Mouse (Mus musculus) frontal cortex, postnatal 10 days (tissue): ENCODE results near the gene Suclg1.

Source experiments
- DNase-seq, 2 experiments: peaks; one replicate each; pipeline ENCODE4 v3.0.0; 2022; ENCODE audit warnings: low spot score in 2 of 2, mixed read lengths in 1 of 2

The Suclg1 gene

DNA sequence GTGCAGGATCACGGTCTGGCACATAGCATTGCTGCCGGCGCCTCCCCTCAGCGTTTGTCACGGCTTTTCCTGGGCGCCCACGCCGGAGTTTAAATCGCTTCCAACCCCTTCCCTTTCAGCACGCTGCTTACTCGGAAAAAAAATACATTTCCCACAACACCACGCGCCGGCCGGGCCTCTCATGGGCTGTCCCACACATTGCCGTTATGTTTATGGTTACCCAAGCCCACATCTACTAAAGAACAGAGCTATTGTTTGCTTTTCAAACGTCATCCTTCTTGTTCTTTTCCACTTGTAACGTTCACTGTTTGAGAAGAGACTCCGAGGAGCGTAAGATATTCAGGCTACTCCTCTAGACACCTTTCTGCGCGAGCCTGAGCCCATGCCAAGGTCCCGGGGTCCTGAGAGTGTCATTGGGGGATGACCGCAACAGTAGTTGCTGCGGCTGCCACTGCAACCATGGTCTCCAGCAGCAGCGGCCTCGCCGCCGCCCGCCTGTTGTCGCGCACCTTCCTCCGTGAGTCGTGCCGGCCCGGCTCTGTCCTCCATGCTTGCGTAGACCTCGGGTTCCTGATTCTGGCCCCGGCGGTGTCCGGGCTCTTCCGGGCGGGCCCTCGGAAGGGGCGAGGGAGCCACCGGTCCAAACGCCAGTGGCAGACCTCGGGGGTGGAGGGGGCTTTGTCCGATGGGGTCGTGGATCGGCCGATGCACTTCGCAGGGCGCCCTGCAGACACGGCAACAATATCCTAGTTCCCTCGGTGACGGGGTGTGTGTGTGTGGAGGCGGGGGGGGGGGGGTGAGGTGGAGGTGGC, at the start of gene Suclg1:
TSS of gene Suclg1 (plus strand) at position 146 of the 812 bp plus-strand sequence.
- DNase-seq, result peak; percentile 82 to 84

DNA sequence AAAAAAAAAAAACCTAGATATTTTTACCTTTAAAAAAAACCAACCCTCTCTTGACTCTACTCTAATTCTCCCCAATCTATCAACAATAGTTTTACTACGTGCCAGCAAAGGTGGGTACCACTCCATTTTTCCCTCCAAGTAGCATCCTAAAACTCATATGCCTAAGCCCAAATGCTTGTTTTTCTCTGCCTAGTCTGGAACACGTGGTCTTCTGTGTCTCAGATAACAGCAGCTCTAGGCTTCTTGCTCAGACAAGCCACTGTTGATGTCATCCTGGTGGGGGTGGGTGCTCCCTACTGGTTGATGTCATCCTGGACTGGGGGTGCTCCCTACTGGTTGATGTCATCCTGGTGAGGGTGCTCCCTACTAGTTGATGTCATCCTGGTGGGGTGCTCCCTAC, 44.5 kb upstream of the Suclg1 start:
- no peak for DNase-seq

- no peak for DNase-seq
Measured at GRCm38 (mm10) chr6:73204937-73205336, 43.2 kb upstream of the Suclg1 start.

DNA sequence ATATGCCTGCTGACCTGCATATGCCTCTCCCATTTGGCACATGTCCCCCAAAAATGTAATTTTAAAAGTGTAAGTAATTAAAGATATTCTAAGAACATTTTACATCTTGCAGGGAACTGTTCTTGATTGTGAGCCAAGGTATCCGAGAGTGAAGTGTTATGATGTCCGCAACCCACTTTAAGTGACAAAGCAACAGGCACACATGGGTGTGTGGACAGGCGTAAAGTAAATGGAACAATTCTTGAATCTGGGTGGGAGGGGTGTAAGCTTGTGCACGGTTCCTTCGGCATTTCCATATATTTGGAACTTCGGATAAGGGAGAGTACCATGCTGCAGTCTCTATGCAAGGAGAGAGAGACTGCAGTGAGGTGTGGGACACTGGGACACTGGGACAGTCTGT, 38.6 kb upstream of the Suclg1 start:
- no peak for DNase-seq

- DNase-seq, result no peak
Measured at GRCm38 (mm10) chr6:73210445-73210972, 37.7 kb upstream of the Suclg1 start.

DNA sequence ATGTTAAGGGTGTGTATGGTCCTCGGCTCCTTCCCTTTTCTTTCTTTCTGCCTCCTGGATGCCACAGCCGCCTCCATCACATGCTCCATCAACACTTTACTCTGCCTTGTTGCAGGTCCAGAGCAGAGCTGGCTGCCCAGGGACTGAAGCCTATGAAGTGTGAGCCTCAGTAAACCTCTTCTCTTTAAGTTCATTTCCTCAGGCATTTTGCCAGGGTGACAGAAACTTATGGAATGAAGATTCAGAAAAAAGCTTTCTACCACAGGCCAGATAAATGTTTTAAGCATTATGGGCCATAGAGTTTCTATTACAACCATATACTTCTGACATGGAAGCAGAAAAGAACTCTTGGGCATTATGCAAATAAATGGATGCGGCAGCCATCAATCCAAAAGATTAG, 37.1 kb upstream of the Suclg1 start:
- no peak for DNase-seq

- DNase-seq, result no peak
Measured at GRCm38 (mm10) chr6:73211602-73212001, 36.6 kb upstream of the Suclg1 start.

GRCm38 (mm10) chr6:73221189-73221957, 26.8 kb upstream of the Suclg1 start, which contains the start of gene Dnah6:
Dnah6 (minus strand) TSS chr6:73221651.
- peak; percentile 89 to 91 for DNase-seq

DNA sequence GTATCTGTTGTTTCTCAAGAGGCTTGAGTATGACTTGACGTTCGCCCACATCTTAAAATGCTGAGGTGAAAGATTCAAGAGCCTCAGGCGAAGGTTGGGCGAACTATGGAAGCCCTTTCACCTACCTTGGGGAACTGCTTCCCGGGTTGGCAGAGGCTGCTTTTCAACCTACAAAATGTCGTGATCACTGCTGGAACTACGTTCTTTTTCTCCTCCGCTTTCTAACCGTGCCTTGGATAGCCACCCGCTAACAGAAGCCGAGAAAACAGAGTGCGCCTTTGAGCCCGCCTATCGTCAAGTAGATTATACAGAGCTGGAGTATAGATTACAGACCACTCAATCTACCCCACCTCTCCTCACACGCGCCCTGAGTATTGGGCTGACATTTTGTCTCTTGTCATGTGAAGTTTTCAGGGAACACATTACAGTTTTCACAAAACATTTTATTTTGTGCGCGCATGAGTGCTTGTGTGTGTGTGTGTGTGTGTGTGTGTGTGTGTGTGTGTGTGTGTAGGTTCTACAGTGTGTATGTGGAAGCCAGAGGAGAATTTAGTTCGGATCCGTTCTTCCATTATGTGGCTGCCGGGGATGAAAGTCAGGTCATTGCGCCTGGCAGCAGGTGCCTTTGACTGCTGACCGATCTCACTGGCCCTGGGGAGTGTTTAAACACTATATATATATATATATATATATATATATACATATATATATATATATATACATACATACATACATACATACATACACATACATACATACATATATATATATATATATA, 26.0 kb upstream of the Suclg1 start:
- peak; percentile 32 to 50 for DNase-seq

GRCm38 (mm10) chr6:73222841-73223526, 25.2 kb upstream of the Suclg1 start:
- DNase-seq, result peak; percentile 53 to 65

DNA sequence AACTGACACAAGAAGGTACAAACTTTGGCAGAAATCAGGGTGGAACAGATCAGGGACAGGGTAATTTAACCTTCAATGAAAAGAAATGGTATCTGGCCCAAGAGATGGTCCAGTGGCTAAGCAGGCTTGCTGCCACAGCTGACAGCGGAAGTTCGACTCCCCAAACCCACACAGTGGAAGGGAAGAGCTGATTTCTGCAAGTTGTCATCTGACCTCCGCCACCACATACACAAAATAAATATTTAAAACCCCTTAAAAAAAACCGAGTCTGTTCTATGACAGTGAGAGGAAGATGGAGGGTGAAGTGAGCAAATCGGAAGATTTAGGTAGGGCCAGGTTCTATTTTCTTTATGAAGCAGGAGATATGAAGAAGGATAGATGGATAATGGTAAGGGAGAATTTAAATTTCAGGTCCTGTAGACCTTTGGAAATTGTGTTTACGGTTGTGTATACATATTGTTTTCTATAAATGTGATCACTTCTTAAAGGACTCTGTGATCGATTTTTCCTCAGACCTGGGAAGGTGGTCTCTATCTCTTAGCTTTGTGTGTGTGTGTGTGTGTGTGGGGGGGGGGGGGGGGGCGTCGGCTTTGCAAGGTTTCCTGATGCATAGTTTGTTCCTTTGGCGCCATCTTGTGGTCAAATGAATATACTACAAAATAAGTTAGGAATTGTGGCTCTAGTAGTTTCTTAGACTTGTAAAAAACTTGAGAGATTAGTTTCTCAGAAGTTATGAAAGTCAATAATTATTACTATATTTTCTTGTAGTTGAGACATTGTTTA, 20.6 kb upstream of the Suclg1 start:
- DNase-seq, result no peak

DNA sequence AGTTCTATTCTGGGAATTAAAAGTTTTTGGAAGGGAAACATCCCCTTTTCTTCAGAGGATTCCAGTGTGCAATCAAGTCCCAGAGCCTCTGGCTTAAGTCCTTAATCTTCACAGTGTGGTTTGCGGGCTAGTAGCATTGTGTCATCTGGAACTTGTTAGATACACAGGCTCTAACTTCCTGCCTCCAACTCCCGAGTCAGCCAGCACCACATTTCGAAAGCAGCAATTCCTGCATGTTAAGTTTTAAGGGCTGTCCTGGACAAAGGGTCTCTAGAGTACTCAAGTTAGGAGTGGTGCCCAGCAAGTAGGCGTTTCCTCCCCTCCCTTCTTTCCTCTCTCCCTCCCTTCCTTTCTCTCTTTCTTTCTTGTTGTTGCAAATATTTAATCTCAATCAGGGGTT, 19.8 kb upstream of the Suclg1 start:
- DNase-seq, result no peak

DNA sequence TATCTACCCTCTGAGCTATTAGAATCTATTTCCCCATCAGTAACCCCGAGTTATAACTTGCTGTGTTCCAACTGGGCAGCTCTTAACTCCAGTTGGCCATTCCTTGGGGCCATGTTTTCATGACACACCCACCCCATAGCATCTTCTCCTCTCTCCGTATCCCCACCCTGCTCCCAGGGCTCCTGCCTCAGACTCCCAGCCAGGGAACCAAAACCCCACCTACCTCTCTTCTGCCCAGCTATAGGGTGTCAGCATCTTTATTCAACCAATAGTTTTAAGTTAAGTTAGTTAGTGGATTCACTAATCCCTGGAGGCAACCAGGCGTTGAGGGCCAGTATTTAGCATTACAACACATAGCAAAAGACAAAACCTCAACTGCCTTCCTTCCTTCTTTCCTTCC, 19.3 kb upstream of the Suclg1 start:
- no peak for DNase-seq

DNA sequence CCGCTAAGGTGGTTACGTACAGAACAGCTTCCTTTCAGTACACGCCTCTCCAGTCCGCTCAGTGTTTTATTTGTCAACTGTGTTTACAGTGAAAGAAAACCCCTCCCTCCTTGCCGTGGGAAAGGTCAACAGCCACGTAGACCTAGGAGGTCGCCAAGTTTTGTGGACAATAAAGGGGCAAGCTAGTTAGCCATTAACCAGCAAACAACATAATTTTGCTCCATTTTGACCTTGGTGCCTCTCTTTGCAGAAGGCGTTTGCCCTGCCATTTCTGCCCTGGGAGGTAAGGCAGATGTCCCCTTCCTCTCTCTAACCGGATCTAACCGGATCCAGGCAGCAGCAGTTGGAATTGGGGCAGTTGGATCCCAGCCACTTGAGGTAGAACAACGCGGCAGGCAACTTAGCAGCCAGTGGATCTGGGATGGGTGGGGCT, 16.0 kb upstream of the Suclg1 start:
- no peak for DNase-seq

DNA sequence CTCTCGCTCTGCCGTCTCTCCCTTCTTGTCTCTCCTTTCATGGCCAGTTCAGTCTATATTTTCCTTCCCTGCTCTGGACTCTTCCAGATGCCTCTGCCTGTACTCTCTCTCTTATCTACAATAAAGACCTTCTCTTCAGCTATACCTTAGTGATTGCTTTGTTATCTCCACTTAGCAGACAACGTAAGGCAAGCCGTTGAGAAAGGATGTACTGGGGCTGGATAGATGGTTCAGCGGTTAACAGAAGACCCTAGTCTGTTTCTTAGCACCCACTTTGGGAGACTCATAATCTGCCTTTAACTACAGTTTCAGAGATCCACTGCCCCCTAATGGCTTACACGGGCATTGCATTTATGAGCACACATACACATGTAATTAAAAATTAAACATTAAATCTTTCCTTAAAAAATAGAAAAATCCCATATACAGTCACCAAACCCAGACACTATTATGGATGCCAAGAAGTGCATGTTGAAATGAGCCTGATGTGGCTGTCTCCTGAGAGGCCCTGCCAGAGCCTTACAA, 14.9 kb upstream of the Suclg1 start:
- DNase-seq, result no peak

DNA sequence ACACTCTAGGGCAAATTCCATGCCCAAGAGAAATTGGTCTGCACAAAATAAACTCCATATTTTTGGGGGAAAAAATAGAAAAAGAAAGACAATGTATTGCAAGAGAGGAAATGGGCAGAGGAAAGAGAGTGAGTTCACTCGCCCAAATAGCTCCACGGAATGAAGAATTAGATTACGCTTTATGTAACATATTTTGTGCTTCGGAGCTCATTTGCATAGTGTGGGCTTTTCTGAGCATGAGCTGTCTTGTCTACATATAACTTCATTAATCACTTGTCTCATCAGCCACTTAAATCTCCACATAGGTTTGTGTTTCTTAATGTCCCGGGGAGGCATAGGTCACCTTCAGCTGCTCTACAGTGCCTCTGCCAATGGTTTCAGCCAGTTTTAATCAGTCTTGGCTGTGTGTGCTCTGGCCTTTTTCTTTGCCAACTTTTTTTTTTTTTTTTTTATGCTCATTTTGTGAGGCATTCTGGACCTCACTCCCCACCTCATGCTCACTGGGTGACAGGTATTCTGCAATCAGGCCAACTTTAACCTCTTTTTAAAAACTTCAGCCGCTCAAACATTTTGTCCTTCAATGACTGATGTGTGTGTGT, 13.8 kb upstream of the Suclg1 start:
- DNase-seq, result no peak

DNA sequence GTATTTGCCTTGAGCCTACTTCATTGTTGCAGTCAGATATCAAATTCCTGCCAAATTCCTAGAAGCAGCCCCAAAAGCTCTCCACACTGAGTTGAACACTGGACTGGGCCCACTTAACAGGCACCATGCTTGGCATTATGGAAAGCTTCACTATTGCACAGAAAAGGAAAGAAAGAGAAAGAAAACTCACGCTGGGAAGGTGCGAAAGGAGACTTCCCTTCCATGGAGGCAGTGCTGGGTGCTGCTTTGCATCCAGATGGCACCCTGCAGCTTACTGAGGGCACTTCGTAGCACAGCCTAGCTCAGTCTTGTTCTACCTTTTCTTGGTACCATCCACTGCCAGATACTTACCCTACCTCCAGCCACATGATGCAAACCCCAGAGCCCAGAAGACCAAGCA, 12.5 kb upstream of the Suclg1 start:
- DNase-seq, result no peak

DNA sequence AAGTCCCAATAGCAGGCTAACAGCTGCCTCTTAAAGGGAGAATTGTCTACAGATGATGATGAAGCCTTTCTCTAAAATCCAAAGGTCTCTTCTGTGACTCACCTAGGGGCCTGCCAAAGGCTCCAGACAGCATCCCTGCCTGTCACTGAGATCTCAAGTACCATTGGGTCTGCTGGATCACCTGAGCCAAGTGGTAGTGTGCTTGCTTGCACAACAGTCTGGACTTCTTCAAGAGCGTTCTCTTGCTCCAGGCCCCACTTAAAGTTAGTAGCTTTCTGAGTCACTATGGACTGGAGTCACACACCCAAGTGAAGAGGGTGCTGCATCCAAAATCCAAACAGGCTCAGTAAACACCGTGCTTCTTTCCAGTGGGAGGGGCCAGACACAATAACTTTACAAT, 1.4 kb upstream of the Suclg1 start:
- DNase-seq, result no peak

DNA sequence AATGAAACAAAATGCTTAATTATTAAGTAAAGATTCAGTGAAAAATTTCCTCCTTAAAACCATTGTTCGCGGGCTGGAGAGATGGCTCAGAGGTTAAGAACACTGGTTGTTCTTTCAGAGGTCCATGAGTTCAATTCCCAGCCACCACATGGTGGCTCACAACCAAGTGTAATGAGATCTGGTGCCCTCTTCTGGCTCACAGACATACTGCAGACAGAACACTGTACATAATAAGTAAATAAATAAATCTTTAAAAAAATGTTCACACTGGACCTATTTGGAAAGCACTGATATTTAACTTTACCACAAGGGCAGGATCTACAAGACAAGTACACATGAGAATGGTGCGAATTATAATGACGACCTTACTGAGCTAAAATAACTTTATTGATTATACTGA, 730 bp upstream of the Suclg1 start:
- no peak for DNase-seq

DNA sequence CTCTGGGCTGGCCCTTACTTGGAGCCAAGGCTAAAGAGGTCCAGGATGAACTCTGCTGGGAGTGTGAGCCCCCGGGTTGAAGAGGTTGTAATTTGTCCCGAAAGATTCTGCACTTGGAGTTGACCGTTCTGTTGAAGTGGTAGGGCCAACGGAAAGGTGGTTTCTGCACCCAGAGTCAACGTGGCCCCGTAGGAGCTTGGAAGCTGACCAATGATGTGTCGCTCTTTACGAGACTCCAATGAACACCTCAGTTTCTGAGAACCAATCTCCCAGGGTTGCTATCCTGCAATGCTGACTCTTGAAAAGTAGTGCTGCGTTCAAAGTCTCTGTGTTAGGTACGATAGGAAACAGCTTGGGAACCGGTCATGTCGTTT, 854 bp downstream of the Suclg1 start:
- DNase-seq, result peak in 1 of 2 experiments; percentile 27
